Mouse (Mus musculus) 3T3-L1 (cell line): Measurements from ENCODE around the gene Sema4a.
A peak's percentile ranks its signal among the peaks of the same experiment; 100 is the strongest.

Experiments used
- DNase-seq: peaks from one replicate; pipeline ENCODE4 v3.0.0-alpha.2; 2015; ENCODE audit warnings: low read depth, low spot score

The Sema4a gene

GRCm38 (mm10) chr3:88486887-88487286 is 25.9 kb upstream of the Sema4a start:
- DNase-seq = no peak

- DNase-seq = no peak
Measured at GRCm38 (mm10) chr3:88486043-88486442, 25.1 kb upstream of the Sema4a start.

DNA sequence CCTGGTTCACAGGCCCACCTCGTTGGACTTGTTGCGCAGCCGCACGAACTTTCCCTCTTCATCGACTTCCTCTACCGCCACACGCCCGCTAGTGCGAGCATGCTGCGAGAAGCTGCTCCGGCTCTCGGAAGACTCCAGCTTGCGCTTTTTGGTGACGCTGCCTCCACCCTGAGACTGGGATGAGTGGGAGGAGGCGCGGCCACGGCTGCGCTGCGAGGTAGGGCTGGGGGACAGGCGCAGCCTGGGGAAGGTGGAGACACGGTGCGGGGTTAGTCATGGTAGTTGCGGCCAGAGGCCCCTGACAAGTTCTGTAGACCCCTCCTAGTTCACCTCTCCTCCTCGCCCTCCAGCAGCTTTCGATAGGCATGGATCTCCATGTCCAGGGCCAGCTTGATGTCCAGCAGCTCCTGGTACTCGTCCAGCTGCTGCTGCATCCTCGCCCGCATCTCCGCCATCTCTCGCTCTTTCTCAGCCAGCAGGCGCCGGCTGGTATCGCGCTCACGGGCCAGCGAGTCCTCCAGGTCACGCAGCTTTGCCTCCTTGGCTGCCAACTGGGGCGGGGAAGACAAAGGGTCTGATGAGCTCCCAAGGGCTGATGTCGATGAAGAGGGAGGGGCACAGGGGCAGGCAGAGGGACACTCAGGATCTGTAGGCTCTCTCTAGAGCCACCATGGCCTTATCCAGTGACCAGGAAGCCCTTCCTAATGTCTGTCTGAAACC is 23.8 kb upstream of the Sema4a start:
- DNase-seq = no peak

- peak; percentile 84 for DNase-seq
Measured at GRCm38 (mm10) chr3:88483621-88484020, 22.6 kb upstream of the Sema4a start.

DNA sequence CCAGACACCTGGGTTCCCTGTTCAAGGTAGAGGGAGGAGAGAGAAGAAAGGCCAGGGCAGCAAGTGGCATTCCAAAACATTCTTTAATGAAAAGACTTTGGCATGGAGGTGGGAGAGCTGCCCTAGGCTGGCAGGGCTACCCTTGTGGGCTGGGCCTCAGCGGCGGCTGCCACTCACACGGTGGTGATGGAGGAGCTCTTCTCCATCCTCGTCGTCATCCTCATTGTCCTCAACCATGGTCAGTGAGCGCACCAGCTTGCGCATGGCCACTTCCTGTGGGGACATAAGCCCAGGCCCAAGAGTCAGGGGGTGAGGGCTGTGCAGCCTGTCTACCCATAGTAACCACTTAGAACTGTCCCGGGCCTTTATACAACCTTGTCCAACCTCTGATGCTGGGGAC is 22.2 kb upstream of the Sema4a start:
- DNase-seq = no peak

DNA sequence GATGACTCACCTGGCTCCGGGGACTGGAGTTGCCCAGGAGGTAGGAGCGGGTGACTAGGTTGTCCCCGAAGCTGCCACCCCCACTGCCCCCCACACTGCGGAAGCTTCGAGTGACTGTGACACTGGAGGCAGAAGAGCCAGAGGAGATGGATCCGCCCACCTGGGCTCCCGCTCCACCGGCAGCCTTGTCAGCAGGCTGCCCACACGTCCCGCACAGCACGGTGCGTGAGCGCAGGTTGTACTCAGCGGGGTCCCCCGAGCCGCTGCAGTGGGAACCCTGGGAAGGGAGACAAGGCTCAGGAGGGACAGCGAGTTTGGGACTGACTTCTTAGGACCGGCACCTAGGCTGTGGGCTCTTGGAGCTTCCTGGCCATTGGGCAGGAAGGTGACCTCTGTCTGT is 21.4 kb upstream of the Sema4a start:
- no peak for DNase-seq

DNA sequence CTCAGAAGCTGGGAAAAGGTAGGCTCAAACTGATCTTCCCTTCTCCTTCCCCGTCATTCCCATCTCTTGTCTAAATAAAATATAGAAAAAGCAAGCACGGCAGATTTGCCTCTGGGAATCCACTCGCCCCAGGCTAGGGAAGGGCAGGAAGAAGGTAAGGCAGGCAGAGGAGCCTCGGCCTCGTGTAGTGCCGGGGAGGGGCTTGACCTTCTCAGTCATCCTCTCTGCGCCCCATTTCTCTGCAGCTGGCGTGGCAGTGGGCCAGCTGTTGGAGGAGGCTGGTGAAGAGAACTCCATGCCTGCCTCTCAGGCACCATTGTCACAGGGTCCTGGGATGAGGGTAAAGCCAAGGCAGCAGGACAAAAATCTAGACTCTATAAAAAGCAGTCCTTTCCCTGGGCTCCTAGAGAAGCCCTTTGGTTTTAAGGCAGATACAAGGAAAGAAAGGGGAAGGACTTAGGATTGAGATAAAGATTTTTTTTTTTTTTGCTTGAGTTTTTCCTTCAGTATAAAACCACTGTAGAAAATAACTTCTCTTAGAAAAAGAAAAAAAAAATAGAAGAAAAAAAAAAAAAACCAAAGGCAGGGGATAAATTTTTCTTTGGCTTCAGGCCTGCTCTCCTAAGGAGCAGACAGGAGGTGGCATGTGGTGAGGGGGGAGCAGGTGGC is 20.5 kb upstream of the Sema4a start:
- DNase-seq = no peak

- no peak for DNase-seq
Measured at GRCm38 (mm10) chr3:88480679-88481078, 19.7 kb upstream of the Sema4a start.

GRCm38 (mm10) chr3:88479828-88480227 is 18.8 kb upstream of the Sema4a start:
- DNase-seq = no peak

- peak; percentile 74 for DNase-seq
Measured at GRCm38 (mm10) chr3:88479163-88479562, 18.2 kb upstream of the Sema4a start.

DNA sequence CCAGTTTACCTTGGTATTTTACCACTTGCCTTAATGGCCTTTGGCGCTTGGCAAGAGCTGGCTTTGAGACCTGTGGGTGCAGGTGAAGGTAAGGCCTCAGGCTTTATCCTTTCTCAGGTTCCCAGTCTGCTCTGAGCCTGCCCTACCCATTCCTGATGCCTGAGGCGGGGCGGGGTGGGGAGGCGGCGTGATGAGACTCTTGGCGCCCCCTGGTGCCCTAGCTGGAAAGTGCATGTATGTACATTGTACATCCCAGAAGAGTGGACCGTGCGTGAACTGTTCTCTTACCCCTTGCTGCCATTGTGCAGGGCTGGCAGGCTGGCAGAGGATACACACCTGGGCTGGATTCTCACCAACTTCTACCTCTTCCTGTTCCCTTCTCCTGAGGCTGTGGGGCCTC is 16.8 kb upstream of the Sema4a start:
- DNase-seq = peak; percentile 91

DNA sequence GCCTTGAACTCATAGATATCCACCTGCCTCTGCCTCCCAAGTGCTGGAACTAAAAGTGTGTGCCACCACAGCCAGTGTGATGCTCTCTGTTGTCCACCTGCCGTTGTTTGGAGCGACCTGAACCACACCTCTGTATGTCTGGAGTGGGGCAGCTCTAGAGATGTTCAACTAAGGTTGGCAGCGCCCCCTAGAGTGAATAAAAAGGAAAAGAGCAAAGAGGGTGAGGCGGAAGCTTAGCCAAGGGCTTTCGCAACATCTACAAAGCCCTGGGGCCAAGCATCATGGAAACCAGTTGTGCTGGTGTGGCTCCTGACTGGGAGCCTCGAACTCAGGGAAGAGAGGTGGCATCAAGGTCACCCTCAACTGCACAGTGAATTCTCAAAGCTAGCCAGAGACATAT is 15.4 kb upstream of the Sema4a start:
- peak; percentile 57 for DNase-seq

GRCm38 (mm10) chr3:88473571-88473970 is 12.6 kb upstream of the Sema4a start:
- DNase-seq = no peak

GRCm38 (mm10) chr3:88473020-88473419 is 12.0 kb upstream of the Sema4a start:
- DNase-seq = no peak

GRCm38 (mm10) chr3:88470943-88471479 is 10.0 kb upstream of the Sema4a start:
- DNase-seq = no peak

DNA sequence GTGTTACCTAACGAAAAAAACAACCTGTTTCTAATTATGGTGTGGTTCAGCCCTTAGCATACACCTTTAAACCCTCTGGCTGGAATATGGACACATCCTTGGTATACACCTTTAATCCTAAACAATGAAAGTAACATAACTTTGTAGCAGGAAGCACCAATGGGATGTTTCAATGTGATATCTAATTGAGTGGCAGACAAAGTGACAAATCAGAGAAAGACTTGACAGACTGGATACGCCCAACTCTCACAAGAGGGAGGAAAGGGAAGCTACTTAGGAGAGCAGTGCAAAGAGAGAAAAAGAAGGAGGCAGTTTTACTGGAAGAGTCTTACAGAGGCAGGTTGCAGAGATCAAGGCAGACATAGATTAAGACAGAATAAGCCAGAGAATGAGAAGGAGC is 8.5 kb upstream of the Sema4a start:
- DNase-seq = no peak

DNA sequence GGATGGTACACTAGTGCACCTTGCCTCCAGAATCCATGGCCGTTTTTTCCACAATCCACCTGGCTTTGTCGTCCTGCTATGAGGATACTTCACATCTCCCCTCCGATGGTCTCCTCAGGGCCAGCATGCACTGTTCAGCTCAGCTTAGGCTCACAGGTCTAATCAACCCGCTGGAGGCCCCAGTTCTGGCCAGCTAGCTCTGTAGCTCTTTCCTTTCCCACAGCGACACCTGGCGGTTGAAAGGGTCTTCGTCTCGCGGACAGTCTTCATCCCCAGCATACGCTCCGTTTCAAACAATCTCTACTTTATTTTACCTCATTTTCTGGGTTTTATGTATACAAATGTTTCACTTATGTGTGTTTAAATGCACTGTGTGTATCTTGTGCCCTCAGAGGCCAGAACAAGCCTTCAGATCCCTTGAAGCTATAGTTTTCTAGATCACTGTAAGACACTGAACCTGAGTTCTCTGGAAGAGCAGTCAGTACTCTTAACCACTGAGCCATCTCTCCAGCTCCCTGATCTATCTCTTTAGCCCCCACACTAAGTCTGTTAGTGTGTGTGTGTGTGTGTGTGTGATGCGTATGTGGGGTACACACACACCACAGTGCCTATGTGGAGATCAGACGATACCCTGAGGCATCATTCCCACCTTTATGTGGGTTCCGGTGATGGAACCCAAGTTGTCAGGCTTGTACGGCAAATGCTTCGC is 6.3 kb upstream of the Sema4a start:
- peak; percentile 96 for DNase-seq

GRCm38 (mm10) chr3:88465127-88465526 is 4.1 kb upstream of the Sema4a start:
- peak; percentile 92 for DNase-seq

GRCm38 (mm10) chr3:88464425-88464824 is 3.4 kb upstream of the Sema4a start:
- peak; percentile 83 for DNase-seq

- DNase-seq = no peak
Measured at GRCm38 (mm10) chr3:88460029-88460428, 953 bp downstream of the Sema4a start.

DNA sequence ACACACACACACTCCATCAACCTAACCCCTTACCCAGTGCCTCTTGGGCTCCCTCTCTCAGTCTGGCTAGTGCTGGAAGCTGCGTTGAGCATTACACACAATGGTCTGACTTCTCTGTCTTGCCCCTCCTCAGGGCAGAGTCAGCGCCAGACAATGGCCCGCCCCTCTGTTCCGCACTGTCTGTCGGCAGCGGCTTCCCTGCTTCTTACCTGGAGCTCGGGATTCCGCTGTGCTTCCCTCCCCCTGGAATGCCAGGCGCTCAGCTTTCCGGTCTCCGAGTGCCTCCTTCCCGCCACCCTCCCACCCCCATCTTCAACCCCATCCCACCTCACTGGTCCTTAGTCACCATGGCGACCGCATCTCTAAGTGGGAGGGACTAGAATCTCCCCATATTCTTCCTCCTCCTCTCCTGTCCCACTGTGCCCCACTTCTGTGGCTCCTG is 2.2 kb downstream of the Sema4a start:
- DNase-seq = no peak

- peak; percentile 25 for DNase-seq
Measured at GRCm38 (mm10) chr3:88456746-88457532, 4.0 kb downstream of the Sema4a start.
